Mouse (Mus musculus) cerebellum, adult 11 months (tissue): ENCODE data around the gene Duxbl3.
"Not testable (repeated sequence)": the region's sequence is repeated elsewhere in the genome, so short reads cannot be mapped to it uniquely, and the experiment has no call there.

Source experiments
- DNase-seq: peaks from one replicate; pipeline ENCODE4 v3.0.0; 2022

Gene Duxbl3

GRCm38 (mm10) chr14:26257756-26258617, at the start of gene Duxbl3:
Duxbl3 (plus strand) TSS chr14:26257962.
- DNase-seq, result not testable (repeated sequence)

DNA sequence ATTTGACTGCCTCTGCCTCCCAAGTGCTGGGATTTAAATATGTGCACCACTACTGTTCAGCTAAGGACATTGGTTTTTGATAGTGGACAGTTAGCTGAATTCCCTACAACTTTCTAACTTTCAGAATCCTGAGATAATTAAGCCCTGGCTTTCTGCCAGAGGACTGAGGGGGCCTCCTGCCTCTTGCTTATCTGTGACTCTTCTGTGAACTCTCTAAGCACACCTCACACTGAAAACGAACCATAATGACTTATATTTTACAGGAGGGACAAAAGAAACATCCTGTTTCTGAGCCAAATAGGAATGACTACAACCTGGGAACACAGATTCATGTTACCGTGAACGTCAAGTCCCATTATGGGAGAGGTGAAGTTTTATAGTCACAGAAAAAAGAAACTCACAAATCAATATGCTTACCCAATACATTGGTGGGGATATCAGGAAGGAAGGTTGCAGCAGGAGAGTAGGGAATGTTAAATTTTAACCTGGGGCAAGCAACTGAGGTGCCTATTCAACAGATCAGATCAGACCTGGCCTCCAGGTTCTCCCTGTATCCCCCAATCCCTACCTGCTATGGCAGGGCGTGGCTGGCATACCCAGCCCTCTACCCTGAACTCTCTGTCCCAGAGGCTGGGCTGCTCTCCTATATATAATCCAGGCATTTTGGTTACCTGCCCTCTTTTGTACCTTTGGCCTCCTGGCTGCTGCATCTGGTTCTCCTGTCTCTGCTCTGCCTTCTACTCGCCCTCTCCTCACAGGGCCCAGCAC, 41.3 kb upstream of the Duxbl3 start:
- DNase-seq, result not testable (repeated sequence)

- DNase-seq, result not testable (repeated sequence)
These were observed 20.6 kb upstream of the Duxbl3 start for GRCm38 (mm10) chr14:26237183-26237582.

- not testable (repeated sequence) for DNase-seq
These were observed 967 bp downstream of the Duxbl3 start for GRCm38 (mm10) chr14:26258729-26259128.

DNA sequence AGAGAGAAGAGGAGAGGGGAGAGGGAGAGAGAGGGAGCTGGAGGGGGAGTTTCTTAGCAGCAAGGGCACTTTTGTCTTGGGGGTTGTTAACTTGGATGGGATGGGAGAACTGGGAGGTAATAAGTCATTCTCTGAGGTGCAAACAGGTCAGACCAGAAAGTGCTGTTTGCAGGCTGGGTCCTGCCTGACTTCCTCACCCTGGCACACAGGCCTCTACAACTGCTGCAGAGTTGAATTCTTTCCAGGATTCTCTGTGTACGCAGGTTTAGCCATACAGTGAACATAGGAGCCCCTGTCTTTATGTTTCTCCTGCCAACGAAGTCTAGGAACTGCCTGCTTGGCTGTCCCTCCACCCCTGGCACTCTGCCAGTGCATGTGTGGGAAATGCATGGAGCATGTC, 29.0 kb downstream of the Duxbl3 start:
- not testable (repeated sequence) for DNase-seq

DNA sequence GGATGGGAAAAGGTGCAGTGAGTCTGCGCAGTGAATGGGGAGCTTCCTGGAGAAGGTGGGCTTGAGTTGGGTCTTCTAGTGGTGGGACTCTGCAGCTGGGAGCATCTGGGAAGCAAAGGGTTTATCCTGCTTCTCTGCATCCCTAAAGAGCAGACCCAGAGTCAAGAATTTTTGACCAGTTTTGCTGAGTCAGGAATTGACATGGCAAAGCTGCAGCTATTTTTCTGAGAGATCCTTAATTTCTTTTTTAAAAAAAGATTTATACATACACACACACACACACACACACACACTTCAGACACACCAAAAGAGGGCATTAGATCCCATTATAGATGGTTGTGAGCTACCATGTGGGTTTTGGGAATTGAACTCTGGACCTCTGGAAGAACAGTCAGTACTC, 36.1 kb downstream of the Duxbl3 start:
- DNase-seq, result no peak

DNA sequence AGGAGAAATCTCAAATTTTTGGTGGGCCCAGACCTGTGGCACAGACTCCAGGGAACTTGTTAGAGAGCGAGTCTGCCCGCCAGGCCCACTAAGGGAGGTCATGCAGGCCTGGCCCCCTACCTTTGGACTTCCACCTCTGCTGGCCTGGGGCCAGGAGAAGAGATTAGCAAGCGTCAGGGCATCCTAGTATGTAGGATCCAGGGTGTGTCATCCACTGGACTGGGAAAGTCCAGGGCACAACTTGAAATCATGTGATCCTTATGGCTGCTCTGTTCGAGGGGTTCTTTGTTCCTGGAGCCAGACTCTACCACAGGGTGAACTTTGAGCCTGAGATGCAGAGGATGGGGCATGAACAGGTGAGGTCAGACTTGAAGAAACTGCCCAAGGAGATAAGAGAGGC, 39.3 kb downstream of the Duxbl3 start:
- DNase-seq, result no peak

GRCm38 (mm10) chr14:26297484-26297883, 39.7 kb downstream of the Duxbl3 start:
- no peak for DNase-seq

DNA sequence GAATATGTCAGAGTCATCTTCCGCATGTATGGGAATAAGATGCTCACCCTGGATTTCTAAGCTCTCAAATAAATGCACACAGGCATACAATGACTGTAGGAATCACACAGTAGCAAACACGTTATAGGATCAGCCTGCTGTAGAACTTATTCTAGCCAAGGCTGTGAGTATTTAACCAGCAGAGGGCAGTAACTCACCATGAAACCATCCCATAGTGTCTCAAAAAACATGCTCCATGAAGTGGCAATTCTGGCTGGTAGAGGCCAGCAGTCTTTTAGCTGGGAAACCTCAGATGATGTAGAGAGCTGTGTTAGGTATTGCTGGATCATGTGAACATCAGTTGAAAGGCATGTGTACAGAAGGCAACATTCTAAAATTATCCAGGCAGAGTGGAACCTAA, 45.3 kb downstream of the Duxbl3 start:
- peak; percentile 9 for DNase-seq

GRCm38 (mm10) chr14:26306032-26306431, 48.3 kb downstream of the Duxbl3 start:
- DNase-seq, result no peak

- no peak for DNase-seq
These were observed 51.1 kb downstream of the Duxbl3 start for GRCm38 (mm10) chr14:26308813-26309212.

GRCm38 (mm10) chr14:26309511-26309910, 51.7 kb downstream of the Duxbl3 start:
- DNase-seq, result no peak

GRCm38 (mm10) chr14:26316246-26316730, 58.5 kb downstream of the Duxbl3 start:
- no peak for DNase-seq
